Mouse (Mus musculus): Measurements from ENCODE around the gene Ccdc184. TPM values are rescaled to one million over a fixed set of nuclear protein-coding genes. Genes with fewer than 3 reads are reported as not detected.

Ccdc184 gene
- polyA plus RNA-seq, 1 experiment from 2014 or later: 1.8 TPM

GRCm38 (mm10) chr15:98168622-98169004 lies 1.7 kb downstream of the Ccdc184 start:
- WGBS: 4% methylated on average over 19 of the region's 19 CpGs
- no peak for ATAC-seq (ENCODE audit: low FRiP score, low TSS enrichment)
- Histone ChIP-seq H3K4me2 (replicated peaks; ENCODE audit: low read depth, low read length) (peak overlapping the region; percentile 75; the same call in 1 of the 2 replicates), H3K9me3 (ENCODE audit: low read length) (no peaks in the 10 kb centered on the region), H3K36me3 (ENCODE audit: insufficient read depth, low read length) (no peaks in the 10 kb centered on the region), H3K27ac (ENCODE audit: low read length) (no peak overlapping the region), H3K4me3 (ENCODE audit: low read length) (peak overlapping the region; percentile 49), H3K4me1 (ENCODE audit: insufficient read depth, low read length) (peaks cover 21% of the 10 kb centered on the region), H3K9ac (replicated peaks; ENCODE audit: low read length) (no peak overlapping the region), H3K27me3 (ENCODE audit: insufficient read depth, low read length) (peaks cover 57% of the 10 kb centered on the region)

GRCm38 (mm10) chr15:98170365-98170764 lies 3.4 kb downstream of the Ccdc184 start:
- H3K27ac ChIP-seq (ENCODE audit: low read length): no peak overlapping the region
- no peak overlapping the region for H3K4me3 ChIP-seq (ENCODE audit: low read length)
- peaks cover 56% of the 10 kb centered on the region for H3K27me3 ChIP-seq (ENCODE audit: insufficient read depth, low read length)
- no peak for ATAC-seq (ENCODE audit: low FRiP score, low TSS enrichment)
- whole genome bisulfite sequencing: 36% methylated on average over 7 of the region's 7 CpGs
- peaks cover 22% of the 10 kb centered on the region for H3K4me1 ChIP-seq (ENCODE audit: insufficient read depth, low read length)
- no peak overlapping the region for H3K9ac ChIP-seq (replicated peaks; ENCODE audit: low read length)
- no peaks in the 10 kb centered on the region for H3K9me3 ChIP-seq (ENCODE audit: low read length)
- no peak overlapping the region for H3K4me2 ChIP-seq (replicated peaks; ENCODE audit: low read depth, low read length)
- no peaks in the 10 kb centered on the region for H3K36me3 ChIP-seq (ENCODE audit: insufficient read depth, low read length)

GRCm38 (mm10) chr15:98170917-98171316 lies 4.0 kb downstream of the Ccdc184 start:
- 70% methylated on average over 9 of the region's 9 CpGs for WGBS
- Histone ChIP-seq H3K27ac (ENCODE audit: low read length) (no peak overlapping the region), H3K4me2 (replicated peaks; ENCODE audit: low read depth, low read length) (no peak overlapping the region), H3K9me3 (ENCODE audit: low read length) (no peaks in the 10 kb centered on the region), H3K4me1 (ENCODE audit: insufficient read depth, low read length) (peaks cover 22% of the 10 kb centered on the region), H3K27me3 (ENCODE audit: insufficient read depth, low read length) (peaks cover 51% of the 10 kb centered on the region), H3K4me3 (ENCODE audit: low read length) (no peak overlapping the region), H3K9ac (replicated peaks; ENCODE audit: low read length) (no peak overlapping the region), H3K36me3 (ENCODE audit: insufficient read depth, low read length) (no peaks in the 10 kb centered on the region)
- no peak for ATAC-seq (ENCODE audit: low FRiP score, low TSS enrichment)

- Histone ChIP-seq H3K4me3 (ENCODE audit: low read length) (no peak overlapping the region), H3K9me3 (ENCODE audit: low read length) (no peaks in the 10 kb centered on the region), H3K9ac (replicated peaks; ENCODE audit: low read length) (no peak overlapping the region), H3K27me3 (ENCODE audit: insufficient read depth, low read length) (peaks cover 46% of the 10 kb centered on the region), H3K4me2 (replicated peaks; ENCODE audit: low read depth, low read length) (no peak overlapping the region), H3K36me3 (ENCODE audit: insufficient read depth, low read length) (no peaks in the 10 kb centered on the region), H3K27ac (ENCODE audit: low read length) (no peak overlapping the region), H3K4me1 (ENCODE audit: insufficient read depth, low read length) (peaks cover 18% of the 10 kb centered on the region)
- 64% methylated on average over 5 of the region's 5 CpGs for WGBS
- no peak for ATAC-seq (ENCODE audit: low FRiP score, low TSS enrichment)
Measured at GRCm38 (mm10) chr15:98172113-98172512, 5.2 kb downstream of the Ccdc184 start.

GRCm38 (mm10) chr15:98173821-98174220 lies 6.9 kb downstream of the Ccdc184 start:
- Histone ChIP-seq H3K27me3 (ENCODE audit: insufficient read depth, low read length) (peaks cover 29% of the 10 kb centered on the region), H3K4me2 (replicated peaks; ENCODE audit: low read depth, low read length) (no peak overlapping the region), H3K9ac (replicated peaks; ENCODE audit: low read length) (no peak overlapping the region), H3K4me3 (ENCODE audit: low read length) (no peak overlapping the region), H3K27ac (ENCODE audit: low read length) (no peak overlapping the region), H3K9me3 (ENCODE audit: low read length) (no peaks in the 10 kb centered on the region), H3K4me1 (ENCODE audit: insufficient read depth, low read length) (peaks cover 7% of the 10 kb centered on the region; the same call in 1 of the 2 replicates), H3K36me3 (ENCODE audit: insufficient read depth, low read length) (no peaks in the 10 kb centered on the region)
- 38% methylated on average over 8 of the region's 8 CpGs for WGBS
- ATAC-seq (ENCODE audit: low FRiP score, low TSS enrichment): no peak

- ATAC-seq (ENCODE audit: low FRiP score, low TSS enrichment): no peak
- Histone ChIP-seq H3K27me3 (ENCODE audit: insufficient read depth, low read length) (peaks cover 5% of the 10 kb centered on the region; the same call in 1 of the 2 replicates), H3K9ac (replicated peaks; ENCODE audit: low read length) (no peak overlapping the region), H3K4me2 (replicated peaks; ENCODE audit: low read depth, low read length) (no peak overlapping the region), H3K27ac (ENCODE audit: low read length) (no peak overlapping the region), H3K4me1 (ENCODE audit: insufficient read depth, low read length) (peaks cover 16% of the 10 kb centered on the region), H3K4me3 (ENCODE audit: low read length) (no peak overlapping the region), H3K9me3 (ENCODE audit: low read length) (no peaks in the 10 kb centered on the region), H3K36me3 (ENCODE audit: insufficient read depth, low read length) (no peaks in the 10 kb centered on the region)
- WGBS: 58% methylated on average over 3 of the region's 3 CpGs
Measured at GRCm38 (mm10) chr15:98177320-98177719, 10.4 kb downstream of the Ccdc184 start.

- Histone ChIP-seq H3K36me3 (ENCODE audit: insufficient read depth, low read length) (no peaks in the 10 kb centered on the region), H3K27ac (ENCODE audit: low read length) (peak overlapping the region; percentile 75), H3K4me3 (ENCODE audit: low read length) (peak overlapping the region; percentile 58), H3K4me1 (ENCODE audit: insufficient read depth, low read length) (peaks cover 18% of the 10 kb centered on the region), H3K27me3 (ENCODE audit: insufficient read depth, low read length) (peaks cover 5% of the 10 kb centered on the region; the same call in 1 of the 2 replicates), H3K9ac (replicated peaks; ENCODE audit: low read length) (peak overlapping the region; percentile 54), H3K9me3 (ENCODE audit: low read length) (no peaks in the 10 kb centered on the region), H3K4me2 (replicated peaks; ENCODE audit: low read depth, low read length) (peak overlapping the region; percentile 81)
- ATAC-seq (ENCODE audit: low FRiP score, low TSS enrichment): no peak
- WGBS: 4% methylated on average over 26 of the region's 26 CpGs
Measured at GRCm38 (mm10) chr15:98180567-98181131, 13.7 kb downstream of the Ccdc184 start.

- H3K27ac ChIP-seq (ENCODE audit: low read length): peak overlapping the region; percentile 75
- peaks cover 5% of the 10 kb centered on the region; the same call in 1 of the 2 replicates for H3K27me3 ChIP-seq (ENCODE audit: insufficient read depth, low read length)
- peak overlapping the region; percentile 81 for H3K4me2 ChIP-seq (replicated peaks; ENCODE audit: low read depth, low read length)
- peak; percentile 98 for ATAC-seq (ENCODE audit: low FRiP score, low TSS enrichment)
- H3K4me3 ChIP-seq (ENCODE audit: low read length): peak overlapping the region; percentile 58
- peaks cover 18% of the 10 kb centered on the region for H3K4me1 ChIP-seq (ENCODE audit: insufficient read depth, low read length)
- H3K9ac ChIP-seq (replicated peaks; ENCODE audit: low read length): peak overlapping the region; percentile 54
- H3K36me3 ChIP-seq (ENCODE audit: insufficient read depth, low read length): no peaks in the 10 kb centered on the region
- under 1% methylated on average over 30 of the region's 30 CpGs for WGBS
- no peaks in the 10 kb centered on the region for H3K9me3 ChIP-seq (ENCODE audit: low read length)
Measured at GRCm38 (mm10) chr15:98181132-98181711, 14.3 kb downstream of the Ccdc184 start.

GRCm38 (mm10) chr15:98181856-98182570 lies 15.1 kb downstream of the Ccdc184 start:
- H3K9me3 ChIP-seq (ENCODE audit: low read length): no peaks in the 10 kb centered on the region
- no peak overlapping the region; the same call in 1 of the 2 replicates for H3K27ac ChIP-seq (ENCODE audit: low read length)
- H3K4me2 ChIP-seq (replicated peaks; ENCODE audit: low read depth, low read length): peak overlapping the region; percentile 81
- ATAC-seq (ENCODE audit: low FRiP score, low TSS enrichment): peak; percentile 9; the same call in 1 of the 2 replicates
- no peak overlapping the region for H3K4me3 ChIP-seq (ENCODE audit: low read length)
- H3K27me3 ChIP-seq (ENCODE audit: insufficient read depth, low read length): peaks cover 1% of the 10 kb centered on the region; the same call in 1 of the 2 replicates
- H3K9ac ChIP-seq (replicated peaks; ENCODE audit: low read length): no peak overlapping the region
- H3K36me3 ChIP-seq (ENCODE audit: insufficient read depth, low read length): no peaks in the 10 kb centered on the region
- peaks cover 18% of the 10 kb centered on the region for H3K4me1 ChIP-seq (ENCODE audit: insufficient read depth, low read length)
- WGBS: 44% methylated on average over 12 of the region's 12 CpGs

GRCm38 (mm10) chr15:98184456-98184855 lies 17.5 kb downstream of the Ccdc184 start:
- ATAC-seq (ENCODE audit: low FRiP score, low TSS enrichment): no peak
- Histone ChIP-seq H3K27ac (ENCODE audit: low read length) (no peak overlapping the region), H3K27me3 (ENCODE audit: insufficient read depth, low read length) (no peaks in the 10 kb centered on the region), H3K4me2 (replicated peaks; ENCODE audit: low read depth, low read length) (no peak overlapping the region), H3K4me1 (ENCODE audit: insufficient read depth, low read length) (peaks cover 18% of the 10 kb centered on the region), H3K9me3 (ENCODE audit: low read length) (no peaks in the 10 kb centered on the region), H3K9ac (replicated peaks; ENCODE audit: low read length) (no peak overlapping the region), H3K36me3 (ENCODE audit: insufficient read depth, low read length) (no peaks in the 10 kb centered on the region), H3K4me3 (ENCODE audit: low read length) (no peak overlapping the region)
- WGBS: 69% methylated on average over 4 of the region's 4 CpGs
